Mouse (Mus musculus) naive thymus-derived CD4-positive, alpha-beta T cell, adult 2 months (primary cell): ENCODE measurements around the gene Gpr183.

ENCODE experiments used
- DNase-seq: peaks from one replicate; pipeline ENCODE4 v3.0.0-alpha.2; 2011; ENCODE audit warnings: low read depth

Gene Gpr183

GRCm38 (mm10) chr14:121987691-121988090 is 22.7 kb upstream of the Gpr183 start:
- peak; percentile 77 for DNase-seq

- DNase-seq = peak; percentile 64
These were observed 22.3 kb upstream of the Gpr183 start for GRCm38 (mm10) chr14:121987287-121987686.

GRCm38 (mm10) chr14:121986028-121986427 is 21.0 kb upstream of the Gpr183 start:
- DNase-seq = no peak

GRCm38 (mm10) chr14:121985477-121985876 is 20.5 kb upstream of the Gpr183 start:
- no peak for DNase-seq

- no peak for DNase-seq
These were observed 18.3 kb upstream of the Gpr183 start for GRCm38 (mm10) chr14:121983009-121983933.

- DNase-seq = no peak
These were observed 16.5 kb upstream of the Gpr183 start for GRCm38 (mm10) chr14:121981531-121981930.

- DNase-seq = no peak
These were observed 8.1 kb upstream of the Gpr183 start for GRCm38 (mm10) chr14:121973114-121973513.

GRCm38 (mm10) chr14:121970402-121970801 is 5.4 kb upstream of the Gpr183 start:
- no peak for DNase-seq

GRCm38 (mm10) chr14:121967095-121967494 is 2.1 kb upstream of the Gpr183 start:
- no peak for DNase-seq

GRCm38 (mm10) chr14:121965461-121965860 is 466 bp upstream of the Gpr183 start:
- peak; percentile 67 for DNase-seq

- peak; percentile 73 for DNase-seq
These were observed 1.1 kb downstream of the Gpr183 start for GRCm38 (mm10) chr14:121963942-121964335.

GRCm38 (mm10) chr14:121963251-121963941 is 1.6 kb downstream of the Gpr183 start:
- no peak for DNase-seq

- peak; percentile 65 for DNase-seq
These were observed 2.7 kb downstream of the Gpr183 start for GRCm38 (mm10) chr14:121962128-121962890.

- DNase-seq = peak; percentile 67
These were observed 3.4 kb downstream of the Gpr183 start for GRCm38 (mm10) chr14:121961496-121962127.

- no peak for DNase-seq
These were observed 4.0 kb downstream of the Gpr183 start for GRCm38 (mm10) chr14:121960997-121961396.

GRCm38 (mm10) chr14:121960531-121960930 is 4.5 kb downstream of the Gpr183 start:
- DNase-seq = no peak

- peak; percentile 52 for DNase-seq
These were observed 5.0 kb downstream of the Gpr183 start for GRCm38 (mm10) chr14:121960031-121960430.

- DNase-seq = peak; percentile 63
These were observed 5.4 kb downstream of the Gpr183 start for GRCm38 (mm10) chr14:121959538-121959980.

- DNase-seq = no peak
These were observed 6.1 kb downstream of the Gpr183 start for GRCm38 (mm10) chr14:121958751-121959537.

GRCm38 (mm10) chr14:121958041-121958750 is 6.8 kb downstream of the Gpr183 start:
- DNase-seq = peak; percentile 73
